Mouse (Mus musculus): Measurements from ENCODE around the gene Kbtbd13. TPM values are rescaled to one million over a fixed set of nuclear protein-coding genes. Genes with fewer than 3 reads are reported as not detected.

Kbtbd13 gene
- polyA plus RNA-seq, 1 experiment from 2014 or later = 1.3 TPM

DNA sequence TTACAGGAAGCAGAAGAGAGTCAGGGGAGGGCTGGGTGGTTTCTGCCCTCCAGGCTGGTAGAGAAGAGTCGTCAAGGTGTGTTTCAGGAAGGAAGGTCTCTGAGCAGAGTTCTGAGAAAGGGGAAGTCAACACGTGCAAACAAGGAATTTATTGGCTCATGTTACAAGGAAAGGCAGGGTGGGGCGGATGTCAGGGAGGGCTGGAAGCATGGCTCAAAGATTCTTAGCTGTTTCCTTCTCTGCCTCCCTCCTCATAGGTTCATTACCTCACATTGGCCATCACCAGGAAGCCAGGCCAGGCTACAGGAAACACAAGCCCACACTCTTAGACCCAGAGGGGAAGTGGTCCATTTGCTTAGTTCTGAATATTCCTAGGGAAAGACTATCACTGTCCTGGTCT lies 32.9 kb upstream of the Kbtbd13 start:
- Histone ChIP-seq H3K4me3 (ENCODE audit: low read length) (no peak overlapping the region), H3K4me1 (ENCODE audit: control insufficient read depth, insufficient read depth, low read length) (no peaks in the 10 kb centered on the region), H3K9me3 (ENCODE audit: control insufficient read depth, low read length) (no peaks in the 10 kb centered on the region), H3K4me2 (replicated peaks; ENCODE audit: low read depth, low read length) (no peak overlapping the region), H3K27ac (ENCODE audit: low read depth, low read length) (no peak overlapping the region), H3K36me3 (ENCODE audit: control insufficient read depth, insufficient read depth, low read length) (no peaks in the 10 kb centered on the region), H3K9ac (ENCODE audit: low read depth, low read length) (no peak overlapping the region), H3K27me3 (ENCODE audit: control insufficient read depth, insufficient read depth, low read length) (no peaks in the 10 kb centered on the region)
- no peak for ATAC-seq (ENCODE audit: low FRiP score, low TSS enrichment)
- 18% methylated on average over 3 of the region's 3 CpGs for WGBS

DNA sequence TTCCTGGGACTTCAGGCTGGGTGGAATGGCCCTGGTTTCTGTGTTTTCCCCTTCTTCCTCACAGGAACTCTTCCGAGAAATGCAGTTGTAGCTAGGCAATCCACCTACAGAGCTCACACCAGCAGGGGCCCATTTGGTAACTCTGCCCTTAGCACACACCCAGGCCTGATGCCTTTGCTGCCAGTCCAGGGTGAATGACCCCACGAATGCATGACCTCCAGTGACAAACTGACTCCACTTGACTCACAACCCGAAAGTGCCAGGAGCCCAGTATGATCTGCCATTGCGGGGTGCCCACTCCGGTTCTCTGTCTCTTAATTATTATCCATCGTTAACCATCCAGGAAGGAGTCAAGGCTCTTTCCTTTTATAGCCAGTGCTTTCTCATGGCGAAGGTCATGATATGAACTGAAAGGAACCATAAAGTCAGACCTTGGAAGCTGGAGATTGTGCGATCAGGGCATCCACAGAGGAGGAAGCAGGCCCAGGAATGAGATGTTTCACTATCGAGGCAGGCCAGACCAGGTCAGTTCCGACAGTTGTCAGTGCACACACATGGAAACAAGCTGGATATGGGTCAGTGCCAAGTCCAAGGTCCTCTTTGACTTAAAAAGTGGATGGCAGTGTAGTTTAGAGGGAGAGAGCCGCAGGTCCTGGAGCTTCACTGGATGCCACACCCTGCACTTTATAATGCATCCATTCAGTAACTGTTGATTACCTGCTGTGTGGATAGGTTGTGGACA lies 31.5 kb upstream of the Kbtbd13 start, which contains the start of gene Slc51b:
Gene Slc51b (minus strand): TSS at position 196 of the 742 bp plus-strand sequence.
- no peak within 1 kb of the TSS for H3K9ac ChIP-seq (ENCODE audit: low read depth, low read length)
- H3K9me3 ChIP-seq (ENCODE audit: control insufficient read depth, low read length) = no peaks in the 10 kb centered on the region
- ATAC-seq (ENCODE audit: low FRiP score, low TSS enrichment) = no peak
- no peaks in the 10 kb centered on the region for H3K4me1 ChIP-seq (ENCODE audit: control insufficient read depth, insufficient read depth, low read length)
- 76% methylated on average over 11 of the region's 11 CpGs for WGBS
- no peak within 1 kb of the TSS for H3K27ac ChIP-seq (ENCODE audit: low read depth, low read length)
- H3K36me3 ChIP-seq (ENCODE audit: control insufficient read depth, insufficient read depth, low read length) = no peaks in the 10 kb centered on the region
- H3K4me3 ChIP-seq (ENCODE audit: low read length) = no peak within 1 kb of the TSS
- no peak within 1 kb of the TSS for H3K4me2 ChIP-seq (replicated peaks; ENCODE audit: low read depth, low read length)
- H3K27me3 ChIP-seq (ENCODE audit: control insufficient read depth, insufficient read depth, low read length) = no peaks in the 10 kb centered on the region

DNA sequence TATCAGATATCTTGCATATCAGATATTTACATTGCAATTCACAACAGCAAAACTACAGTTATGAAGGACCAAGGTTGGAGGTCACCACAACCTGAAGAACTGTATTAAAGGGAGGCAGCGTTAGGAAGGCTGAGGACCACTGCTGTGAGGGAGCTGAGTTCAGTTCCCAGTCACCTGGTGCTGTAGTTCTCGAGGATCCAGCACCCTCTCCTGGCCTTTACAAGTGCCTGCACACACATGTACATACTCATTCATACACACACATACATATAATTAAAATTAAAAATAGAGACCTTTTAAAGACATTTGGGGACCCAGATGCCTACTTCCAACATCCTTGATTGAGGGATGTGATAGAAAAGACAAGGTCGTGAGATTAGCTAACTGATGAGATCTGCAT lies 28.2 kb upstream of the Kbtbd13 start:
- Histone ChIP-seq H3K27me3 (ENCODE audit: control insufficient read depth, insufficient read depth, low read length) (no peaks in the 10 kb centered on the region), H3K9me3 (ENCODE audit: control insufficient read depth, low read length) (no peaks in the 10 kb centered on the region), H3K4me3 (ENCODE audit: low read length) (no peak overlapping the region), H3K36me3 (ENCODE audit: control insufficient read depth, insufficient read depth, low read length) (no peaks in the 10 kb centered on the region), H3K27ac (ENCODE audit: low read depth, low read length) (no peak overlapping the region), H3K4me2 (replicated peaks; ENCODE audit: low read depth, low read length) (no peak overlapping the region), H3K4me1 (ENCODE audit: control insufficient read depth, insufficient read depth, low read length) (no peaks in the 10 kb centered on the region), H3K9ac (ENCODE audit: low read depth, low read length) (no peak overlapping the region)
- 68% methylated on average over 3 of the region's 3 CpGs for WGBS
- ATAC-seq (ENCODE audit: low FRiP score, low TSS enrichment) = no peak

DNA sequence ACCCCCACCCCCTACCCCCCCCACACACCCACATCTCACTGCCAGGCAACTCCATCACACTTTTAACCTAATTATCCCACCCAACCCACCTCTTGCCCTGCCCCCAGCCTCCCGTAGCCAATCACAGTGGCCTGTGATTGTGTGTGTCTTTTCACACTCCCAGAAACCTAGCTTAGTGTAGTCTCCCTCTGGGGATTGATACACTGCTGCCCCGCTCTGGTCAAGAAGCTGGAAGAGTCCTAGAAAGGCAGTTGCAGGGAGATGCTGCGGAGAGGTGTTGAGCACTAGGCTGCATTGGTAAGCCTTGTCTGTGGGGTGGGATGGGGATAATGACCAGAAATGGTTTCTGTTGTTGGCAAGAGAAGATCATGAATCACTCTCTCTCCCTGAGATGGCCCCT lies 26.3 kb upstream of the Kbtbd13 start:
- no peaks in the 10 kb centered on the region for H3K4me1 ChIP-seq (ENCODE audit: control insufficient read depth, insufficient read depth, low read length)
- H3K4me2 ChIP-seq (replicated peaks; ENCODE audit: low read depth, low read length) = no peak overlapping the region
- H3K27ac ChIP-seq (ENCODE audit: low read depth, low read length) = no peak overlapping the region
- 19% methylated on average over 3 of the region's 3 CpGs for WGBS
- ATAC-seq (ENCODE audit: low FRiP score, low TSS enrichment) = no peak
- no peaks in the 10 kb centered on the region for H3K27me3 ChIP-seq (ENCODE audit: control insufficient read depth, insufficient read depth, low read length)
- H3K9ac ChIP-seq (ENCODE audit: low read depth, low read length) = no peak overlapping the region
- no peaks in the 10 kb centered on the region for H3K36me3 ChIP-seq (ENCODE audit: control insufficient read depth, insufficient read depth, low read length)
- H3K4me3 ChIP-seq (ENCODE audit: low read length) = no peak overlapping the region
- no peaks in the 10 kb centered on the region for H3K9me3 ChIP-seq (ENCODE audit: control insufficient read depth, low read length)

DNA sequence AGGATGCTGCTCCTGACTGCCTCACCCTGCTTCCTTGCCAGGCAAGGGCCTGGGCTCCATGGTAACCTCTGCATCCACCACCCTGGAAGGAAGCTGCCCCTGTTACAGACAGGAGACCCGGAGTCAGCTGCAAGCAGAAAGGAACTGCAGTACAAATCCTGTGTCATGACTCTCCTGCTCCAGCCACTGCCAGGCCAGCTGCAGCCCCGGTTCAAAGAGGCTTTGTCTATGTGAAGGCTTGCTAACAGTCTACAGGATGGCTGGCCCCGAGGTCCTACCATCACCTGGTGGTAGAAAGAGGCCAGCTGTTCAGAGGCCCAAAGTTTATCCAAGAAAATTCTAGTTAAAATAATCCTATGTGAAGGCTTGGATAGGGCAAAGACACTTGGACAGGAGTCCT lies 19.9 kb upstream of the Kbtbd13 start:
- H3K4me3 ChIP-seq (ENCODE audit: low read length) = no peak overlapping the region
- no peak overlapping the region for H3K9ac ChIP-seq (ENCODE audit: low read depth, low read length)
- 77% methylated on average over 3 of the region's 3 CpGs for WGBS

DNA sequence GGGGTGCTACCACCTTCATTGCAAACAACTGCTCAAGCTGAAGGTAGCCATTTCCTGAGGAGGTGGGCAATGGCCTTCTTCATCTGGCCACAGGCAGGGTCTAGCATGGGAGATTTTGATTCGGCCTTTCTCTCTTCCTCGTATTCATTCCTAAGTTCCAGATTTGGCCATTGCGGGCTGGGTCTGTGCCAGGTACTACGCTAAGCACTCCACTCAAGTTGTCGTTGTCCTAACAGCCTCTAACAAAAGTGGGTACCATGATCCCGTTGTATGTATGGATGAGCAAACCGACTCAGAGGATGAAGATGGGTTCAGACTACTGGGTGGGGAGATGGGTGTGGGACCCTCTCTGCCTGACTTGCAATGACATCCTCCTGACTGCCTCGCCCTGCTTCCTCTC lies 18.9 kb upstream of the Kbtbd13 start:
- Histone ChIP-seq H3K9me3 (ENCODE audit: control insufficient read depth, low read length) (no peaks in the 10 kb centered on the region), H3K27ac (ENCODE audit: low read depth, low read length) (no peak overlapping the region), H3K36me3 (ENCODE audit: control insufficient read depth, insufficient read depth, low read length) (no peaks in the 10 kb centered on the region), H3K9ac (ENCODE audit: low read depth, low read length) (no peak overlapping the region), H3K4me1 (ENCODE audit: control insufficient read depth, insufficient read depth, low read length) (no peaks in the 10 kb centered on the region), H3K4me3 (ENCODE audit: low read length) (no peak overlapping the region), H3K4me2 (replicated peaks; ENCODE audit: low read depth, low read length) (no peak overlapping the region), H3K27me3 (ENCODE audit: control insufficient read depth, insufficient read depth, low read length) (no peaks in the 10 kb centered on the region)
- 95% methylated on average over 8 of the region's 8 CpGs for WGBS
- ATAC-seq (ENCODE audit: low FRiP score, low TSS enrichment) = no peak

More for the DNA sequence above, 19.9 kb upstream of the Kbtbd13 start:
- ATAC-seq (ENCODE audit: low FRiP score, low TSS enrichment) = no peak
- no peaks in the 10 kb centered on the region for H3K4me1 ChIP-seq (ENCODE audit: control insufficient read depth, insufficient read depth, low read length)
- H3K4me2 ChIP-seq (replicated peaks; ENCODE audit: low read depth, low read length) = no peak overlapping the region
- no peak overlapping the region for H3K27ac ChIP-seq (ENCODE audit: low read depth, low read length)
- H3K27me3 ChIP-seq (ENCODE audit: control insufficient read depth, insufficient read depth, low read length) = no peaks in the 10 kb centered on the region
- no peaks in the 10 kb centered on the region for H3K9me3 ChIP-seq (ENCODE audit: control insufficient read depth, low read length)
- H3K36me3 ChIP-seq (ENCODE audit: control insufficient read depth, insufficient read depth, low read length) = no peaks in the 10 kb centered on the region

DNA sequence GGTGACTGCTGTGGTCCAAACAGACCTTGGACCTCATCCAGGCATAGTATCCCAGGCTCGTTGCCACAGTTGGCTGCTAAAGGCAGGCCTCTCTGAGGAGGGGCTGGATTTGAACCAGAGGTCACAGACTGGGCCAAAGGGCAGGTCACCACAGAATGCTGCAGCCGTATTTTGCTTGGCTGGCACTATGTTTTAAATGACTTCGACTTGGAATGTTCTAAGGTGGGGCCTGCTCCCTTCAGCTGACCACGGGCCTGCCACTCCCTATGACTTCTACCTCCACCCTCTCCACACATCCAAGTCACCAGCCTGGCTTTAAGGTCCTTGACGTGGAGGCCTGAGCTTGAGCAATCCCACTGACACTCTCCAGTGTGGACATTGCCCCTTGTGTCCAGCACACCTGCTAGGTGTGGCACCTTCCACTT lies 17.4 kb upstream of the Kbtbd13 start:
- Histone ChIP-seq H3K27ac (ENCODE audit: low read depth, low read length) (no peak overlapping the region), H3K27me3 (ENCODE audit: control insufficient read depth, insufficient read depth, low read length) (no peaks in the 10 kb centered on the region), H3K4me2 (replicated peaks; ENCODE audit: low read depth, low read length) (no peak overlapping the region), H3K36me3 (ENCODE audit: control insufficient read depth, insufficient read depth, low read length) (no peaks in the 10 kb centered on the region), H3K4me3 (ENCODE audit: low read length) (no peak overlapping the region), H3K4me1 (ENCODE audit: control insufficient read depth, insufficient read depth, low read length) (no peaks in the 10 kb centered on the region), H3K9ac (ENCODE audit: low read depth, low read length) (no peak overlapping the region), H3K9me3 (ENCODE audit: control insufficient read depth, low read length) (no peaks in the 10 kb centered on the region)
- WGBS = 46% methylated on average over 5 of the region's 5 CpGs
- ATAC-seq (ENCODE audit: low FRiP score, low TSS enrichment) = no peak

DNA sequence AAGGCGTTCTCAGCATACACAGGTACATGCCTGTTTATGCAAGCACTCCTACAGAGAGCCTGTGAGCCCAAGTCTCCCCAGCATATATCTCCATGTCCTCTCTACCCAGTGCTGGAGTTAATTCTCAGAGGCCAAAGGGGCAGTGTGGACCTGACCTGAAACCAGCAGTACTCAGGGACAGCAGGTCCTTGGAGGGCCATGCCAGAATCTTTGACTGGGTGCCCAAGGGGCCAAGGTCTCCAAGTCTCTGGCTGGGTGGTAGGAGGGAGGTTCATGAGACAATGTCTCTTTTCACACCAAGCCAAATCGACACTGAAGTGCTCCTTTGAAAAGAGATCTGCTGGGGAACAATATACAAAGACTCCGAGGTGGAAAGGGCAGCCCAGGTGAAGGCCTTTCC lies 16.4 kb upstream of the Kbtbd13 start:
- no peak overlapping the region for H3K4me3 ChIP-seq (ENCODE audit: low read length)
- H3K36me3 ChIP-seq (ENCODE audit: control insufficient read depth, insufficient read depth, low read length) = no peaks in the 10 kb centered on the region
- H3K4me2 ChIP-seq (replicated peaks; ENCODE audit: low read depth, low read length) = no peak overlapping the region
- WGBS = 80% methylated on average over 3 of the region's 3 CpGs
- H3K27ac ChIP-seq (ENCODE audit: low read depth, low read length) = no peak overlapping the region
- no peak for ATAC-seq (ENCODE audit: low FRiP score, low TSS enrichment)
- no peaks in the 10 kb centered on the region for H3K9me3 ChIP-seq (ENCODE audit: control insufficient read depth, low read length)
- no peaks in the 10 kb centered on the region for H3K4me1 ChIP-seq (ENCODE audit: control insufficient read depth, insufficient read depth, low read length)
- no peak overlapping the region for H3K9ac ChIP-seq (ENCODE audit: low read depth, low read length)
- H3K27me3 ChIP-seq (ENCODE audit: control insufficient read depth, insufficient read depth, low read length) = no peaks in the 10 kb centered on the region

DNA sequence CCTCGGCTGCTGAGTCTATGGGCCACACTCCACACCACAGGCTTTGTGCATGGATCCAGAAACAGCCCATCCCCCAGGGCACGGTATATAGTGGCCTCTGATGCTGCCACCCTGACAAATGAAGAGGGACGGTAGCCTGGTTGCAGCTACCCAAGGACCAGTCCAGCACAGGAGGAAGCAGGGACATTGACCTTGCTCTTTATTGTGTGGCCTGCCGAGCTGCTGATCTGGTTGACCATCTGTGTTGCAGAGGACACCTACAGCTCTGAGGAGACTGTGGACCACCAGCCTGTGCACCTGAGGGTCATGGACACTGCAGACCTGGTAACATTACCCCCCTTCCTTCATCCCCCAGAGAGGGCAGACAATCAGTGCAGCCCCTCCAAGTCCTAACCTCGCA lies 15.9 kb upstream of the Kbtbd13 start:
- Histone ChIP-seq H3K36me3 (ENCODE audit: control insufficient read depth, insufficient read depth, low read length) (no peaks in the 10 kb centered on the region), H3K4me2 (replicated peaks; ENCODE audit: low read depth, low read length) (no peak overlapping the region), H3K9me3 (ENCODE audit: control insufficient read depth, low read length) (no peaks in the 10 kb centered on the region), H3K9ac (ENCODE audit: low read depth, low read length) (no peak overlapping the region), H3K27me3 (ENCODE audit: control insufficient read depth, insufficient read depth, low read length) (no peaks in the 10 kb centered on the region), H3K4me1 (ENCODE audit: control insufficient read depth, insufficient read depth, low read length) (no peaks in the 10 kb centered on the region), H3K27ac (ENCODE audit: low read depth, low read length) (no peak overlapping the region), H3K4me3 (ENCODE audit: low read length) (no peak overlapping the region)
- no peak for ATAC-seq (ENCODE audit: low FRiP score, low TSS enrichment)
- 82% methylated on average over 5 of the region's 5 CpGs for WGBS

Data from kidney, embryonic 14.5 days (tissue).